Mouse (Mus musculus): ENCODE data around the gene Ttc9. TPM values are rescaled to one million over a fixed set of nuclear protein-coding genes. Genes with fewer than 3 reads are reported as not detected.

Gene Ttc9
- 0.01 and 0.05 TPM in 2 replicates for polyA plus RNA-seq (2012; rRNA removed)

GRCm38 (mm10) chr12:81630915-81631660 lies at the start of gene Ttc9:
Gene Ttc9 (plus strand): TSS chr12:81631249.

GRCm38 (mm10) chr12:81594902-81595671 lies 36.0 kb upstream of the Ttc9 start, which contains the start of gene Med6:
Gene Med6 (minus strand): TSS chr12:81595008.

Other genes with a start within 250 kb of the Ttc9 start
- 0.28 and 0.36 TPM in 2 replicates for gene Adam4, start 209.3 kb upstream of the Ttc9 start, polyA plus RNA-seq (2012; rRNA removed)
- 39.3 and 44.5 TPM in 2 replicates for gene Cox16, start 146.1 kb upstream of the Ttc9 start, polyA plus RNA-seq (2012; rRNA removed)
- gene Gm20498, start 98.3 kb upstream of the Ttc9 start, polyA plus RNA-seq (2012; rRNA removed) = 5.4 and 7.2 TPM in 2 replicates
- 8.3 and 10.0 TPM in 2 replicates for gene Synj2bp, start 98.3 kb upstream of the Ttc9 start, polyA plus RNA-seq (2012; rRNA removed)
- gene Adam21, start 62.8 kb upstream of the Ttc9 start, polyA plus RNA-seq (2012; rRNA removed) = 0.02 and 0.03 TPM in 2 replicates
- 30.2 and 32.4 TPM in 2 replicates for gene Med6, start 36.2 kb upstream of the Ttc9 start, polyA plus RNA-seq (2012; rRNA removed)
- gene Map3k9, start 149.9 kb downstream of the Ttc9 start, polyA plus RNA-seq (2012; rRNA removed) = 0.02 and 0.06 TPM in 2 replicates
- gene Pcnx, start 228.8 kb downstream of the Ttc9 start, polyA plus RNA-seq (2012; rRNA removed) = 2.0 and 2.3 TPM in 2 replicates

Measured in liver, embryonic 14 days (tissue).